19 mouse cellular contexts compared by ENCODE assay signal in genomic region chr15:100045576-100045975, GRCm38 (mm10). TPM values are rescaled to one million over a fixed set of nuclear protein-coding genes. Genes with fewer than 3 reads are reported as not detected.
DNase-seq lines count a peak whose midpoint lies in the region; TF ChIP-seq lines count a peak whose summit lies in the region.
"Had no signal": no experiment of that assay in that cellular context is flagged by ENCODE, and none has a peak within 500 bp of the region (broad histone marks: within the 10 kb centered on the region; RNA-seq: fewer than 3 reads in every experiment).

No protein-coding gene starts in this region.

- H3K27ac ChIP-seq in gastrocnemius, adult 2 months = peak overlapping the region; percentile 51
- H3K27ac ChIP-seq in layer of hippocampus, adult 2 months = no peak overlapping the region; the same call in 1 of the 2 replicates
- H3K27ac ChIP-seq: forebrain, embryonic 12.5 days; heart, embryonic 10.5 days; limb, embryonic 12.5 days; liver, embryonic 12.5 days; midbrain, embryonic 10.5 days had no signal

- intact Hi-C loops in gastrocnemius, adult 2 months (cut with DNase I) = no loop called here

- DNase-seq in gastrocnemius, adult 2 months = peak; percentile 67
- DNase-seq in gastrocnemius, postnatal 10 days = no peak
- peak; percentile 24 for DNase-seq in kidney, adult 9 months
- no peak for DNase-seq in kidney, adult 8-10 months
- peak; percentile 26 for DNase-seq in 3T3-L1 (ENCODE audit: low read depth, low spot score)
- DNase-seq in brain, adult 2 months (ENCODE audit: low read depth, low spot score) = peak; percentile 81
- DNase-seq in layer of hippocampus, adult 2 months (ENCODE audit: low spot score in 2 of 2) = no peak
- DNase-seq: adrenal gland, adult 8-10 months; cerebellum, postnatal 36 days; kidney, adult 11 months; kidney, postnatal 36 days; lung, adult 2 months; lung, postnatal 36 days; thymus, postnatal 25 days had no signal

- H3K4me3 ChIP-seq in gastrocnemius, adult 2 months = peak overlapping the region; percentile 15; the same call in 1 of the 2 replicates
- H3K4me3 ChIP-seq in layer of hippocampus, adult 2 months = no peak overlapping the region
- H3K4me3 ChIP-seq: forebrain, embryonic 12.5 days; heart, embryonic 10.5 days; limb, embryonic 12.5 days; liver, embryonic 12.5 days; midbrain, embryonic 10.5 days had no signal

- no peak for TF ChIP-seq CTCF in gastrocnemius, adult 2 months (IDR thresholded peaks at IDR 0.05)
- no peak for TF ChIP-seq CTCF in layer of hippocampus, adult 2 months (conservative IDR thresholded peaks at IDR 0.05)

RNA-seq across cellular contexts. Expression of gene Dip2b, which starts 7.1 kb away (rescaled TPM):
- 1 to 10 TPM; 5.8 to 8.3 TPM for total RNA-seq in gastrocnemius, adult 2 months (2021)
- 10 to 100 TPM; 17.5 to 19.3 TPM for total RNA-seq in gastrocnemius, postnatal 10 days (2021)
- 10 to 100 TPM; 47.7 to 51.3 TPM for total RNA-seq in layer of hippocampus, adult 2 months (2021)

Comparison
In these comparisons a context has a peak if more than half of its experiments do, and no peak if none do; other contexts are left out.
1. DNase-seq: peak in gastrocnemius, adult 2 months (single experiment), kidney, adult 9 months (single experiment), 3T3-L1 (single experiment) and brain, adult 2 months (single experiment); none in gastrocnemius, postnatal 10 days (single experiment), kidney, adult 8-10 months (0 of 2) and layer of hippocampus, adult 2 months (0 of 2).